Mouse (Mus musculus) heart, adult 2 months (tissue): ENCODE measurements around the gene Grb10.

ENCODE experiments used
- CTCF ChIP-seq: fragments of 200-600 bp; IDR thresholded peaks from 2 replicates; pipeline ENCODE4 v1.8.1; 2022; ENCODE audit warnings: antibody characterized with exemption, mild to moderate bottlenecking, moderate library complexity
- EP300 ChIP-seq: fragments of 200-500 bp; IDR thresholded peaks from 2 replicates; pipeline ENCODE4 v1.6.1; 2011; ENCODE audit warnings: low read depth, low read length, control low read depth; ENCODE audit not compliant: insufficient read depth

GRCm38 (mm10) chr11:11884533-11885245 is 153.8 kb downstream of the Grb10 start:
- TF ChIP-seq CTCF (no peak), EP300 (no peak)
